Mouse (Mus musculus) heart, postnatal 0 days (tissue): Measurements from ENCODE around the gene Arrb1.

Experiments
- CTCF ChIP-seq: IDR thresholded peaks from 2 replicates; pipeline ENCODE4 v1.5.1; 2016; ENCODE audit warnings: antibody characterized with exemption, control low read depth, low read depth
- EP300 ChIP-seq: IDR thresholded peaks from 2 replicates; pipeline ENCODE4 v1.6.1; 2016; ENCODE audit warnings: antibody characterized with exemption, low read depth

GRCm38 (mm10) chr7:99580247-99580646 lies 45.0 kb downstream of the Arrb1 start:
- no peak for TF ChIP-seq CTCF
- TF ChIP-seq EP300 = no peak
